Mouse (Mus musculus) limb, embryonic 10.5 days (tissue): ENCODE data around the gene Creb5. TPM values are rescaled to one million over a fixed set of nuclear protein-coding genes. Genes with fewer than 3 reads are reported as not detected.

Experiments used
- DNase-seq: peaks from one replicate; pipeline ENCODE4 v3.0.0-alpha.2; 2017; ENCODE audit warnings: low spot score
- H3K27ac ChIP-seq: fragments of 300-500 bp; sonication (generic); 2 replicates; pipeline ENCODE4 v1.5.1; 2016; ENCODE audit warnings: mild to moderate bottlenecking
- H3K27me3 ChIP-seq: fragments of 300-500 bp; sonication (generic); 2 replicates; pipeline ENCODE4 v1.6.1; 2016; ENCODE audit warnings: low read depth, mild to moderate bottlenecking; ENCODE audit not compliant: poor library complexity, severe bottlenecking
- H3K36me3 ChIP-seq: fragments of 300-500 bp; sonication (generic); 2 replicates; pipeline ENCODE4 v1.6.1; 2016; ENCODE audit warnings: mild to moderate bottlenecking, moderate library complexity
- H3K4me1 ChIP-seq: fragments of 300-500 bp; sonication (generic); 2 replicates; pipeline ENCODE4 v1.6.1; 2016
- H3K4me3 ChIP-seq: fragments of 300-500 bp; sonication (generic); 2 replicates; pipeline ENCODE4 v1.5.1; 2016; ENCODE audit warnings: mild to moderate bottlenecking, moderate library complexity
- H3K9me3 ChIP-seq: fragments of 300-500 bp; sonication (generic); replicated peaks from 2 replicates; pipeline ENCODE4 v1.6.1; 2016; ENCODE audit warnings: mild to moderate bottlenecking
- WGBS: fragments of 180-500 bp; shearing (Covaris S2); methylation state at CpG from one replicate; pipeline ENCODE4 v1.1.7; 2016; 5-methylcytosine and 5-hydroxymethylcytosine counted together
- polyA plus RNA-seq: library from polyadenylated mRNA; unstranded; fragments of >200 nt; fragmentation: Nextera tagmentation; extraction: Ambion mirVana; gene quantifications from 2 replicates; pipeline ENCODE4 v1.2.1, GENCODE M21; 2016

Creb5 gene
- polyA plus RNA-seq, 1 experiment from 2014 or later = 12.1 TPM

DNA sequence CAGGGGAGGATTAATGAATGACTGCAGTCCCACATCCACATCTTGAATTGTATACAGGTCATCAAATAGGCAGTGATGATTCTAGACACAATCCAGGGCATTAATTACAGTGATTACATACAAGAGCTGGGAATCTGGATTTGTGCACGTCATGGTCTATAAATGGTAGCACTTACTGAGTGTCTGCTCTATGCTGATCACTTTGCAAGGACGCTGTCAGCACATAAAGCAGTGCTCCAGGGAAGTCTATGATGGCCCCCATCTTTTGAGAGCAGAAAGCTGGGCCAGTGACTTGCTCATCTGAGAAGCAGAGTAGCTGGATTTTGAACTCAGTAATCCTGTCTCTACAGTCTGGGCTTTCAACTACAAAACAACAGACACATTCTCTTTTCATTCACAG, 318.1 kb downstream of the Creb5 start:
- H3K27me3 ChIP-seq = no peaks in the 10 kb centered on the region
- no peak overlapping the region for H3K4me3 ChIP-seq
- H3K4me1 ChIP-seq = peaks cover 22% of the 10 kb centered on the region
- no peak for DNase-seq
- WGBS = 87% methylated on average over 2 of the region's 2 CpGs
- no peaks in the 10 kb centered on the region for H3K9me3 ChIP-seq
- H3K27ac ChIP-seq = no peak overlapping the region
- H3K36me3 ChIP-seq = no peaks in the 10 kb centered on the region

DNA sequence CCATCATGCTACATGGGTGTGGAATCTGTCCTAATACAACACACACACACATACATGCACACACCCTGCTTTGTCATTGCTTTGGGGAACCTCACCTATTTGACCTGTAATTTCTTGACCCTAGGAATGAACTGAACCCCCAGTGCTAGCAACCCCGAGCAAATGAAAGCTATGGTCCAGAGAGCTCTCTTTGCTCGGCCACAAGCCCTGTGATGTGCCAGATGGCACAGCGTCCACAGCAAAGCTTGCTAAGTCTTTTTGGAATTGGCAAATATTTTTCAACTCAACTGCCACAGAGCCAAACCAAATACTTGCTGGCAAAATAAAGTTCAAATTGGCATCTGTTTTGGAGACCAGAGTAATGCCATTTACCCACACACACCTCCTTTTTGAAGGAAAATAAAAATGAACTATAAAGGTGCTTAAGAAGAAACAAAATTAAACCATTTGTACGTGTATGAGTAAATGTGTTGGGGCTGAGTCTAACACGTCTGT, 324.4 kb downstream of the Creb5 start:
- no peak overlapping the region for H3K27ac ChIP-seq
- DNase-seq = peak; percentile 24
- H3K4me3 ChIP-seq = no peak overlapping the region
- no peaks in the 10 kb centered on the region for H3K36me3 ChIP-seq
- no peaks in the 10 kb centered on the region for H3K27me3 ChIP-seq
- 89% methylated on average over 5 of the region's 5 CpGs for WGBS
- no peaks in the 10 kb centered on the region for H3K9me3 ChIP-seq
- peaks cover 45% of the 10 kb centered on the region for H3K4me1 ChIP-seq

DNA sequence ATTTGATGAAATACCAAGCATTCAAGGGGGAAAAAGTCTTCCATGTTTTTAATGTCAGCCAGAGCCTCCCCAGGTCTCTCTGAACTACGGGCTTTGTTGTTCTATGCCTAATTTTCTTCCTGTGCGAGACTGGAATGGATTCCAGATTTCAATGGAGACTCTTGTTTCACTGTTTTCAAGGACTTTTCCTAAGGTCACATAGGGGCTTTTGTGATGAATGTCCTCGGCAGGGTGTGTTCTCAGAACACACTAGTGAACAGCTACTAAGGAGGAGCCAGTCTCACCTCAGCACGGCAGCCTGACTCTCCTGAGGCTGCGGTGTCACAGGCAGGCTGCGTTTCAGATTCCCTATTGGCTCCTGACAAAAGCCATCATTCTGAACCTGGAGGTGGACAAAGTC, 325.6 kb downstream of the Creb5 start:
- peaks cover 48% of the 10 kb centered on the region for H3K4me1 ChIP-seq
- peak; percentile 40 for DNase-seq
- H3K27me3 ChIP-seq = no peaks in the 10 kb centered on the region
- 50% methylated on average over 6 of the region's 6 CpGs for WGBS
- peak overlapping the region; percentile 79 for H3K27ac ChIP-seq
- H3K36me3 ChIP-seq = no peaks in the 10 kb centered on the region
- no peak overlapping the region for H3K4me3 ChIP-seq
- no peaks in the 10 kb centered on the region for H3K9me3 ChIP-seq

DNA sequence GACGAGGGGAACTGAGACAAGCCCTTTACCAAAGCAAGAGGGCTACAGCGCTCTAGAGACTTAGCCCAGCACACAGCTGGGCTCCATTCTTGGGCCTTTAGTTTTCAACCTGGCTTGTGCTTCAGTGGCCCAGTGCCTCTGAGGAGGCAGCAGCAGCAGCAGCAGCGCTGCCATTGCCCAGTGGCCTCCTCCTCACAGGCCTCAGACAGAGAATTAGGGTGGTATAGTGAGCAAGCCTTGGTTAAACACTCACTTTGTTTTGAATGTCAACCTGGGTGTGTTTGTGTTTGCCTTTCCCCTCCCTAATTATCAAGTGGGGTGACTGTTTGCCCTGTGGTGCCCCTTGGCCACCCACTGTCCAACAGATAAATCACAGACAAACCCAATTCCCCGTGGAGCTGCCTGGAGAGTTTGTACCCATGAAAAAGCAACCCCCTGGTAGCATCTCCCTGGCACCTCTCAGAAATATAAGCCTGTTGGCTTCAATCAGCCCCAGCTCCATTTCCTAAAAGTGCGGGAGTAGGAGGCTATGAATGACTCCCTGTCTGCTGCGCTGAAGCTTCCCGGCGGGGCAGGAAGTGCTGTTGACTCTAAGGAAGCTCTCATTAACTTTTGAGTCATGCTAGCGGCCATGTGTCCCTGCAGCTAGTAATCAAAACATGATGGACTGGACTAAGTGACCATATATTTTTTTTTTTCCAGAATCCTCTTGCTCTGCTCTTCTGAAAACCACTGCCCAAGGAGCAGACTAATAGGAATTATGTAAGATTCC, 328.6 kb downstream of the Creb5 start:
- peaks cover 41% of the 10 kb centered on the region for H3K4me1 ChIP-seq
- H3K4me3 ChIP-seq = no peak overlapping the region
- 40% methylated on average over 9 of the region's 9 CpGs for WGBS
- DNase-seq = peak; percentile 45
- H3K9me3 ChIP-seq = no peaks in the 10 kb centered on the region
- H3K27me3 ChIP-seq = no peaks in the 10 kb centered on the region
- peak overlapping the region; percentile 73 for H3K27ac ChIP-seq
- H3K36me3 ChIP-seq = no peaks in the 10 kb centered on the region

DNA sequence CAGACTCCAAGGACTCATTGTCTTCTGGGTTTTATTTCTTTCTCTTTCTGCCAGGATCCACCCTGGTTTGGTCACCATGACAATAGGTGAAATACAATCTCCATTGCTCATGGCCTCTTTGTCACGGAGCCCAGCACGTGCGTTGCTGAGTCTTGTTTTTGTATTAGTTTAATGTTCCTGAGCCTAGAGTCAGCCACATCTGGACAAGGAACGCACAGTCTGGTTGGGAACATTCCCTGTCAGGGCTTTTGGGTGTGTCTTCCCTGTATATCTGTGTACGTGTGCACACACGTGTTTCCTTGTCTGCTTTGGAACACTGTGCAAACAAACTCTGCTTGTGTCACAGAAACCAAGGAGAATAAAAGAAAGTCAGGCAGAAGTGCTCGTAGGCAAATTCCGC, 331.1 kb downstream of the Creb5 start:
- Histone ChIP-seq H3K27me3 (no peaks in the 10 kb centered on the region), H3K9me3 (no peaks in the 10 kb centered on the region), H3K4me1 (peaks cover 44% of the 10 kb centered on the region), H3K4me3 (no peak overlapping the region), H3K27ac (no peak overlapping the region), H3K36me3 (no peaks in the 10 kb centered on the region)
- DNase-seq = peak; percentile 26
- WGBS = 86% methylated on average over 8 of the region's 8 CpGs

DNA sequence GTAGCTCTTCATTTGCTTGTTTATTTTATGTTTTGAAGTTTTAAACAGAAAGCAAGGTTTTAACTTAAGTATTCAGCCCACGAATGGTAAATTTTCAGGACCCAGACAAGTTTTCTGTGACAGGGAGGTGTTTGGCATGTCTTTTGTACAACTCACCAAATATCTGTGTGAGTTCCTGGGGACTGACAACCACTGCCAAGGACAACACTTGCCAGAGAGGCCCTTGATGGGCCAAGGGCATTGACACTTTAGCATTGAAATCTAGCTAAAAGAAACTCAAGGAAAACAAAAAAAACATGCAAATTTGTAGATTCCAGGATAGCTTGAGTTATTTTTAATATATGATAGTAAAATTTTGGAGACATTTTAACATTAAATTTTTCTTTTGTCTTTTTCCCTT, 332.6 kb downstream of the Creb5 start:
- 79% methylated on average over 1 of the region's 1 CpGs for WGBS
- Histone ChIP-seq H3K4me3 (no peak overlapping the region), H3K9me3 (no peaks in the 10 kb centered on the region), H3K4me1 (peaks cover 41% of the 10 kb centered on the region), H3K27ac (no peak overlapping the region), H3K27me3 (no peaks in the 10 kb centered on the region), H3K36me3 (no peaks in the 10 kb centered on the region)
- peak; percentile 13 for DNase-seq

DNA sequence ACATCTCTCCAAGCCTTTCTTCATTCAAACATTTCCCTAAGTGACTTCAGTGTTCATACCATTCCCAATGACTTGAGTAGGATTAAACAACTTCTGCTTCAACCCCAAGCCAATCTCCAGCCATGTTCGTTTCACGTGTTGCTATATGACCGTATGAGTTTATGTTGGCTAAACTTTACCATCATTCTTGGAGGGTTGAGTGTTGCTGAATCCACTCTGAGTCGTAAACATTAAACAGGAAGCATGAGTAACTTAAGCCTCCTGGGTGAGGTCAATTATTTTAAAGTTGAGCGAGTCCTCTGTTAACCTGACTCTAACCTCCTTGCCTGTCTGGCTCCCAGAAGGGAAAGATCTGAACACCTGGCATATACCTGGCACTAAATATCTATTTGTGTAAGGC, 334.2 kb downstream of the Creb5 start:
- WGBS = 80% methylated on average over 5 of the region's 5 CpGs
- Histone ChIP-seq H3K36me3 (no peaks in the 10 kb centered on the region), H3K27me3 (peaks cover 15% of the 10 kb centered on the region), H3K27ac (no peak overlapping the region), H3K4me3 (no peak overlapping the region), H3K4me1 (peaks cover 32% of the 10 kb centered on the region), H3K9me3 (no peaks in the 10 kb centered on the region)
- DNase-seq = no peak

DNA sequence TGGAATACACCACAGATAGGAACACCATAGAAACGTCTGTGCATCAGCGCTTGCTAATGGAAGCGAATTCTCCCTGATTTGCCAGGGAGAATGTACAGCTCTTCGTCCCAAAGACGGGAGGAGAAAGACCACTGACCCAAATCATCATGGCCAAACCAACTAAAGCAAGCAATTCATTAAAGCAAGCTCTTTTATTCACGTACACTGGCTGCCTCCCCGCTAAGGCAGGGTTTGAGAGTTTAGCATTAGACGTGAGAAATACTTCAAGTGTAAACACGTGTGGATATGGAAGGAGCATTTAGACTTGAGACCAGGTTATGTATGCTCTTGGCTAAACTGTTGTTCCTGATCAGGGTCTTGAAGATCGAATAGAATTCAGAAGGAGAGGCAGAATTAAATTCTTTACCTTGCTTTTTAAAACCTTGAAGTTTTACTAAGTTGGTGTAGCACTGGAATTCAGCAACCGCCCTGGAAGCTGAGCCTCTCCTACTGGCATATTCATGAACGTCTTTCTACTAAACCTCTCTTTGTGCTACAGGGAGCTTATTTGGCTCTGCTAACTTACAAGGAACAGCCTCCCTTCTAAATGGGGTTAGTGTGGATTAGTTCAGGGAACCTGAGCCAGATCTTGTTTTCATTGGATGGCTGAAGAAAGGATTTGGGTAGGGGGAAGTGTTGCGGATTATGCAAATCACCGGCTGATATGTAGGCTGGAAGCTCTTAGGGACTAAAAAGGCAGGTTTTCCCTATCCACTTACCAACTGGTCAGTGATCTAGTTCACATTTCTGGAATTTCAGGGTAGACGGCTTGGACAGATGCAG, 337.6 kb downstream of the Creb5 start:
- H3K36me3 ChIP-seq = no peaks in the 10 kb centered on the region
- H3K9me3 ChIP-seq = no peaks in the 10 kb centered on the region
- H3K4me1 ChIP-seq = peaks cover 48% of the 10 kb centered on the region
- H3K27ac ChIP-seq = no peak overlapping the region
- H3K27me3 ChIP-seq = peaks cover 27% of the 10 kb centered on the region
- DNase-seq = no peak
- 64% methylated on average over 15 of the region's 15 CpGs for WGBS
- H3K4me3 ChIP-seq = no peak overlapping the region

DNA sequence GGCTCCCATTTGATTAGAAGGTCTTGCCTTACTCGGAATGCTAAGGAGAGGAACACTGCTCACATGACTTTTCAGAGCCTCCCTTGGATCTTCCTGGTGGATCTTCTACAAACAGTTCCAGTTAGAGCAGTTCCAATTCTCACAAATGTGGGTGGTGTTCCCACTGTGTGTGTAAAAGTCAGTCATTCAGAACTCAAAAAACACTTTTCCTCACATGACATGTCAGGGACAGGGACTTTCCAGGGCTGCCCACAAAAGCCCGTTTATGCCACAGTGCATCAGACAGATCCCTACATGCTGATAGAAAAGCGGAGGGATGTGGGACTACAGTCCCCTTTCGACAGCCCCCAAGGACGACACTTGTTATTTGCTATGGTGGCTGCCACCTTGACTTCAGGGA, 339.0 kb downstream of the Creb5 start:
- Histone ChIP-seq H3K9me3 (no peaks in the 10 kb centered on the region), H3K27ac (no peak overlapping the region), H3K27me3 (peaks cover 27% of the 10 kb centered on the region), H3K36me3 (no peaks in the 10 kb centered on the region), H3K4me1 (peaks cover 43% of the 10 kb centered on the region), H3K4me3 (no peak overlapping the region)
- peak; percentile 10 for DNase-seq
- WGBS = 87% methylated on average over 5 of the region's 5 CpGs

DNA sequence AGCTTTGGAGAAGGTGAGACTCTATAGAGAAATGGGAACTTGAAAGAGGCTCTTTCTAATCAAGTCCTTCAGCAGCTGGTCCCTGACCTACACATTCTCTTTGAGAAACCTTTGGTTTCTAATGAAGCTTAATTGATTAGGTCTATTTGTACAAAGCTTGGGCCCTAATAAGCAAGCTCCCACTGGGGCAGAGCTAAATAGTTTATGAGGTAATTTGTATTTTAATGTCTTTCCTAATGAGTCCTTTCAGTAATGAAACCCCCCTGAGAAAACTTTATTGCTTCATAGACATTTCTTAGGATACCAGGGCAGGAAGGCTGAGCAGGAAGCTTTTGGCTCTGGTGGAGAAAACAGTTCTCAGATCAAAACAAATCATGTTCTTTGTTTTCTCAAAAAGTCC, 341.6 kb downstream of the Creb5 start:
- DNase-seq = no peak
- Histone ChIP-seq H3K4me3 (no peak overlapping the region), H3K27me3 (peaks cover 27% of the 10 kb centered on the region), H3K27ac (no peak overlapping the region), H3K4me1 (peaks cover 33% of the 10 kb centered on the region), H3K36me3 (no peaks in the 10 kb centered on the region), H3K9me3 (no peaks in the 10 kb centered on the region)

DNA sequence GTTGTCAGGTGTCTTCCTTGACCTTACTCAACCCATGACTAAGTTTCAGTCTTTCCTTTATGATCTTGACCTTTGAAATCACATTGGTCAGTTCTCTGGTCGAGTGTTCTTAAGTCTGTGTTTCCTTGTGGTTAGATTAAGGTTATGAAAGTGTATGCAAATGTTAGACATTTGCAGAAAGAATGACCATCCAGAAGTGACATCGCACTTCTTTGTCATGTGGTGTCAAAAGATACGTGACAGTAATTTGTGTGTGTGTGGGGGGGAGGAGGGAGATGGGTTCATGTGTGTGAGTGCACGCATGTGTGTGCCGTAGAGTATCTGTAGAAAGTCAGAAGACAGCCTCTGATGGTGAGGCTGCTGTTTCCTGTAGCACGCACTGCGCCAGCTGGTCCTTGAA, 348.4 kb downstream of the Creb5 start:
- no peak for DNase-seq
- 90% methylated on average over 7 of the region's 7 CpGs for WGBS

DNA sequence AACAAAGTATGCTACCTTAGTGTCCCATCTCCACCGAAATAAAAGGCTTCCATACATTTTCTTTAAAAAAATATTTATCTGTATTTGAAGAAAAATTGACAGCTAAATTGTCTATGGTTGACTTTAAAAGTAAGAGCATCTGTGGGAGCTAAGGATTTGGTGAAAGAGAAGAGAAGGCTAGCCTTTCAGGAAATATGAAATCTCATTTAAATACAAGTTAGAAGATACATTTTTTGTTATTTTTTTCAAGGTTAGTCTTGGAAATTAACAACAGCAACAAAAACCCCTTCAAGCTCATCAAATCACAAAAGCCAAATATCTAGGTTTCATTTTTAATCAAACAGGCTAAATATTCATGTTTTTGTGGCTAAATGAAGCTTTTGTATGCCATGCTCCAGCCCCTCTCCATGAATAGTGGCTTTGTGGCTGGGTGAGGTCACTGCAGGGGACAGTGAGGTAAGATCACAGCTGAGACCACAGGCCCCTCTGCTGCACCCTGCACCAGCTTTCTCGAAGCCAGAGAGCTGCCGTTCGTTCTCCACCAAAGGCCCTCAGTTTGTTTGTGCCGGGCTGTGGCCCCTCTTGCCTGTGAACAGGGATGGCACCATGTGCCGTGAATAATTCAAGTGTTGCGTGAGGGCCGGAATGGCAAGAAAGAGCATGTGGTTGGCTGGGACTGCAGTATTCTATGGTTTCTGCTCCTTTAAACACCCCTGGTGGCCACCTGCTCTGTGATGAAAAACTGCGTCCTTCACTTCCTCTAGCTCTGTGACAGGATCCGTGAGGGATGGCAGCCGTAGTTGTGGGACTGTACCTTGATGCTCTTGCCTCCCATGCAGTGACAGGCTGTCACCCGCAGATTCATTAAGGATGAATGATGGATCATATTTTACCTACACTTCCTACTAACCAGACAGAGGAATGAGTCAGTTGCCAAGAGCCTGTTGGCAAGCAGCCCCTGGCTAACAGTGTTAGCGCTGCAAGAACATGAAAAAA, 350.6 kb downstream of the Creb5 start:
- Histone ChIP-seq H3K27me3 (peaks cover 4% of the 10 kb centered on the region; the same call in 1 of the 2 replicates), H3K36me3 (no peaks in the 10 kb centered on the region), H3K4me1 (peaks cover 31% of the 10 kb centered on the region), H3K27ac (0 out of 2 replicates have a peak overlapping the region, but pooled peaks have one; percentile 8), H3K9me3 (no peaks in the 10 kb centered on the region), H3K4me3 (no peak overlapping the region)
- DNase-seq = no peak
- 76% methylated on average over 13 of the region's 13 CpGs for WGBS

More for the DNA sequence above, 348.4 kb downstream of the Creb5 start:
- no peaks in the 10 kb centered on the region for H3K9me3 ChIP-seq
- H3K36me3 ChIP-seq = no peaks in the 10 kb centered on the region
- H3K27me3 ChIP-seq = peaks cover 4% of the 10 kb centered on the region; the same call in 1 of the 2 replicates
- H3K27ac ChIP-seq = no peak overlapping the region
- peaks cover 19% of the 10 kb centered on the region for H3K4me1 ChIP-seq
- H3K4me3 ChIP-seq = no peak overlapping the region
